Mouse (Mus musculus) kidney, adult 2 months (tissue): Measurements from ENCODE around the gene Klhl21.

Source experiments
- CTCF ChIP-seq: fragments of 200-500 bp; conservative IDR thresholded peaks from 2 replicates; pipeline ENCODE4 v1.5.1; 2011; ENCODE audit warnings: low read depth, mild to moderate bottlenecking, control low read depth, low read length, moderate library complexity, mixed read lengths; ENCODE audit not compliant: insufficient read depth, insufficient read length
- POLR2A ChIP-seq: fragments of 200-500 bp; IDR thresholded peaks from one replicate; pipeline ENCODE4 v1.6.1; 2011; ENCODE audit warnings: low read depth, low read length, control low read depth

DNA sequence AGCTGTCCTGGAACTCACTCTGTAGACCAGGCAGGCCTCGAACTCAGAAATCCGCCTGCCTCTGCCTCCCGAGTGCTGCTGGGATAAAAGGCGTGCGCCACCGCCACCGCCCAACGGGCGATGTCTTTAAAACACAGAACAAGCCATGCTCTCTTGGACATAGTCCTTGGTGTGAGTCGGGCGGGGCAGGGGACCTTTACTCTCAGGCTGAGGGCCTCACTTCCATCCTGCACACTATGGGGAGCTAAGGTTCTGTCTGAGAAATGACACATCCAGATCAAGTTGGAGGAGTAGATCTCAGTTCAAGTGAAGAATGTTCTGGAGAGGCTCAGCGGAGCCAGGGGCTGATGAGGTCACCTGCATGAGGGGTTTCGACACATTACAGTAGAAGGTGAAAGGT, 24.3 kb downstream of the Klhl21 start:
- TF ChIP-seq POLR2A: no peak
- no peak for TF ChIP-seq CTCF
